Mouse (Mus musculus) right cerebral cortex, postnatal 4 days (tissue): ENCODE measurements around the gene Ppp1r27.
"Not testable (repeated sequence)": the region's sequence is repeated elsewhere in the genome, so short reads cannot be mapped to it uniquely, and the experiment has no call there.

ENCODE experiments used
- DNase-seq: peaks from one replicate; pipeline ENCODE4 v3.0.0-alpha.2; 2022

Gene Ppp1r27

DNA sequence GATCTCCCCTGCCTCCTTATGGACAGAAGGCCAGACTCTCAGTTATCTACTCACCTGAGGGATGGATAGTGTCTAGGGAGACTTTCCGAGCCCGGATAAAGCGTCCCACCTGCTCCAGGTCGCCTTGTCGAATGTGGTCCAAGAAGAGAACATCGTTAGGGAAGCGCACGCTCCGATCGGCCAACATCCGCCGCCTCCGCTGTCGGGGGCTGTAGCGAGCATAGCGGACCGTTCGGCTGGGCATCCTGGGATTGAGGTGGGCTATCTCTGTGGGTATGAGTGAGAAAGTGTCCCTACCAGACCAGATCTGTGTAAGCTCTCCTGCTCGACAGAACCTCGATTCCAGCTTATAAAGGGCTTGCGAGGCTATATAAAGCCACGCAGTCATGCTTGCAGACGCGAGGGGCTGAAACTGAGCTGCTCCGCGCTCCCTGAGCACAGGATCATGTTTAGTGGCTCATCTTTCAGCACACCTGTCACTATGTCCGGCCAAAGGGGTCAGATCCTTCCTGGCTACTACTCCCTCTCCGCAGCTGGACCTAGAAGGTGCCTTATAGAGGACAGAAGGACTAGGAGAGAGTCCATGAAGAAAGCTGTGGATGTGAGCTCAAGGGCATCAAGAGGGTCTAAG lies at the start of gene Ppp1r27:
Gene Ppp1r27, minus strand, starts transcription at position 323 of the 631 bp plus-strand sequence.
- no peak for DNase-seq

DNA sequence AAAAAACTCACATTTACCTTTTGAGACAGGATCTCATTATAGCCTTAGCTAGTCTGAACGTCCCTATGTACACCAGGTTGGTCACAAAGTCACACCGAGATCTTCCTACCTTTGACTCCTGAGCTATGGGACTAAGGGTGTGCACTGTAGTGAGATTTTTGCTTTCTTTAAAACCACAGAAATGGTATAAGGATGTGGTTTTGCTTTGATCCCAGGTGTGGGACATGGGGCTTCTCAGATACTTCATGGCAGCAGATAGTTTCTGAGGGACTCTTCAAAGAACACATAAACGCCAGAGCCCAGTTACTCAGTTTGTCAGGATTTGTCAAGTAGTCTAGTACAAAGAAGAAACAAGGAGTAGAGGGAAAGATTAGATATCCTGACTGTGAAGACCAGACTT lies 49.8 kb upstream of the Ppp1r27 start:
- DNase-seq, result no peak

DNA sequence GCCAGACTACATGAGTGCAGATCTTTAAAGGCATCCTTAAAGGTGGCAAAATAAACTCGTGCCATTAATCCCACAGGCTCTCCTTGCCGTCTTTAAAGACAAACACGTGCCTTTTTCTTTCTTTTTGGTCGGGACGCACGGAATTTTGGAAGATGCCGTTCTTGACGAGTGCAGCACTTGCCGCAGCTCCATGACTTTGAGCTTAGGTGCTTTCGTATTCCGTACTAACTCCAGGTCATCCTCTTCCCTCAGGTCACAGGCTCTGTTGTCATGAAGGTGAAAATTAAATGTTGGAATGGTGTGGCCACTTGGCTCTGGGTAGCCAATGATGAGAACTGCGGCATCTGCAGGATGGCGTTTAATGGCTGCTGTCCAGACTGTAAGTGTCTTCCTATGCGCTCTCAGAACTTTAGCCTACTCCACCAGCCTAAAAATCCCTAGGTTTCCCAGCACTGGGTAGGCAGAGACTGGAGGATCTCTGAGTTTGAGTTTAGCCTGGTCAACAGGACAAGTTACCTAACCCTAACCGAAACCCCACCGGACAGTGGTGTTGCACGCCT lies 48.1 kb upstream of the Ppp1r27 start:
- no peak for DNase-seq

DNA sequence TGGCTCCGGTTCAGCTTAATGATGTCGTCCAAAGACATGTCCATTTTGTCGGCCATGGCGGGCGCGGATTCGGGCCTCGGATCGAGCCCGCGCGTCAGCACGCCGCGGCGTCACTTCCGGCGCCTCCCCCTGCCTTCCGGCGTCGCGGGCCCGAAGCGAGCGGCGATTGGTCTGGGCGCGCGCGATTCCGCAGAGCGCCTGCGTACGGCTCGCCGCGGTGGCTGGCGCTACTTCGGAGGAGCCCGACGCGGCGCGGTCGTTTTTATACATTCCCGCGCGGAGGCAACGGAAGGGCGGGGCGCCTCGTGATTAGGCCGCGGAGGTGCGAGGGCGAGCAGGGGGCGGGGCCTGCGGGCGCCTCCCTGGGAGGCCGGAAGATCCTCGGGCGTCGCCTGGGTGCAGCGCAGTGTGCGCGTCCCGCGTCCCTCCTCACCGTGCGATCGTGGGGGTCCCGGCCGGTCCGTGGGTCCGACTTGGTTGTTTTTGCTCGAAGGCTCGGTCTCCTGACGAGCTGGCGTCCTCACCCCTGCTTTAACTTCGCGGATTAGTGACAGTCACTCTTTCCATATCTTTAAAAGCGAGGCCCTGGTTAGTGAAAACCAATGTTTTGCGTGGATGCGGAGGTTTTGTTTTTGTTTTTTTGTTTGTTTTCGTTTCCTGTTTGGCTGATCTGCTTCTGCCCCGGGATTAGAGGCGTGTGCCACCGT lies 47.5 kb upstream of the Ppp1r27 start, which contains the start of the genes Alyref and Anapc11:
Gene Alyref, minus strand, starts transcription at position 83 of the 707 bp plus-strand sequence.
Gene Anapc11, plus strand, starts transcription at position 139 of the 707 bp plus-strand sequence.
- peak; percentile 90 for DNase-seq

DNA sequence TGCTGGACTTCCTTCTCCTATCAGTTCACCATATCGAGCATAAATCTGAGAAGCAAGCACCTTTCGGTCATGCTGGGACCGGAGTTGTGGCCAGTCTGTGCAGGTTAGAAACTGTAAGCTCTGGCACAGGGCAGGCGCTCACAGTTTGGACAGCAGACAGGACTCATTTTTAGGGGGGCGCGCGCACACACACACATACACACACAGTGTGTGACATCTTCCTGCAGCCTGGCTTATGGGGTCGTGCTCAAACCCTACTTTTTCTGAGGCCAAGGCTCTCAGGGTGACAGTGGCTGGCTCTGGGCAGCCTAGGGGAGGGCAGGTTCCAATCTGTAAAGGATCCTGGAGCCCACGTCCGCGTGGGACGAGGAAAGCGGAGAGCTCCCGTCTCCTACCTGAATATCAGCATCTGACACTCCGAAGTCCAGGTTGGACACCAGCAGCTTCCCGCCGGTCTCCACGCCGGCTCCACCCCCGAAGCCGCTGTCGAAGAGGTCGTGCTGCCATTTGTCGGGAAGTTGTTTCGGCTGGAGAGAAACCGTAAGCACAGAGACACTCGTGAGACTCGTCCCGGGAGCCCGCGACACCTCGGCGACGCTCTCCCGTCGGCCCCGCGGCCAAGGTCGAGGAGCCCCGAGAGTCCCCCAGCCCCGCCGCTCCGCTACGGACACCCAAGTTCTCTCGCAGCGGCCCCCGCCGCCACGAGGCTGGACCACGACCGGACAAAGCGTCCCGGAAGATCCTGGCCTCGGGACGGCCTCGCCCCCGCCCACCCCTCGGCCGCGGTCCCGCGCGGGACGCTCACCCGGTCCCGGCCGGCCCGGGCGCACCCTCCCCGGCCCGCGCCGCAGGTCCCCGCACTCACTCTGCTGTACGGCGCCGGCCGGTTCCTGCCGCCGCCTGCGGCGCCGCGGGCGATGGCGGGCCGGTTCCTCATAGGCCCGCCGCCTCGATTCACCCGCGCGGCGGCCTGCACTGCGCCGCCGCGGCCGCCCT lies 46.6 kb upstream of the Ppp1r27 start:
- no peak for DNase-seq

DNA sequence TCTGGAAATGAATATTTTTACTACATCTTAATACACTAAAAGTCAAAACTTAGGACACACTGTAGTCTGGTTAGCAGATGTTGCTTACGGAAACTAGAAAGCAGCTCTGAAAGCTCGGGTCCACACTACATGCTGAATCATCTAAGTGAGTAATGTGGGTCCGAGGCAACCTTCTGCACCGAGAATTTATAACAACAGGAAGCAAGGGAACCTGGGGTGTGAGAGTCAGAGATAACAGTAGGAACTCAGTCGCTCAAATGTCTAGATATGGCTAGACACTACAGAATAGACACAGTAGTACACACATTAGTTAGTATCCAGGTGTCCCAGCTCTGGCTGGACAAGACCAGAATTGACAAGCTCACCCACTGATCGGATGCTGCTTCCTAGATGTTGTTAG lies 37.6 kb upstream of the Ppp1r27 start:
- no peak for DNase-seq

DNA sequence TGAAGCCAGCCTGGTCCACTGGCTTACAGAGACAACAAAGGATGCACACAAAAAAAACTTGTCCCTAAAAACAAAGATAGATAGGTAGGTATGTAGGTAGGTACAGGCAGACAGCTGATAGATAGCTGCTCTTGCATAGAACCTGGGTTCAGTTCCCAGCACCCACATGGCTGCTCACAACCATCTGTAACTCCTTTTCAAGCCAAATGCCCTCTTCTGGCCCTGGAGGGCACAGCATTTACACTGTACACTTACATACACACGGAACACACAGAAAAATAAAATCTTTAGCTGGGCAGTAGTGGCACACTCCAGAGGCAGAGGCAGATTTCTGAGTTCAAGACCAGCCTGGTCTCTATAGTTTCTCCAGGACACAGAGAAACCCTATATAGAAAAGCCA lies 33.0 kb upstream of the Ppp1r27 start:
- DNase-seq, result no peak

DNA sequence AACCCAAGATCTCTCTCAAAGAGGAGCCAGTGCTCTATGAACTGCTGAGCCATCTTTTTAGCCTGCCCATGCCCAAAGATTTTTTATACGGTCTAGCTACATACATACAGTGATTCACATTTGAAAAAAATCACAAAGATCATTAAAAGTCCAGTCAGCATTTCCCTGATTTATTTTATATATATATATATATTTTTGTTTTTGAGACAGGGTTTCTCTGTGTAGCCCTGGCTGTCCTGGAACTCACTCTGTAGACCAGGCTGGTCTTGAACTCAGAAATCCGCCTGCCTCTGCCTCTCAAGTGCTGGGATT lies 32.0 kb upstream of the Ppp1r27 start:
- DNase-seq, result not testable (repeated sequence)

DNA sequence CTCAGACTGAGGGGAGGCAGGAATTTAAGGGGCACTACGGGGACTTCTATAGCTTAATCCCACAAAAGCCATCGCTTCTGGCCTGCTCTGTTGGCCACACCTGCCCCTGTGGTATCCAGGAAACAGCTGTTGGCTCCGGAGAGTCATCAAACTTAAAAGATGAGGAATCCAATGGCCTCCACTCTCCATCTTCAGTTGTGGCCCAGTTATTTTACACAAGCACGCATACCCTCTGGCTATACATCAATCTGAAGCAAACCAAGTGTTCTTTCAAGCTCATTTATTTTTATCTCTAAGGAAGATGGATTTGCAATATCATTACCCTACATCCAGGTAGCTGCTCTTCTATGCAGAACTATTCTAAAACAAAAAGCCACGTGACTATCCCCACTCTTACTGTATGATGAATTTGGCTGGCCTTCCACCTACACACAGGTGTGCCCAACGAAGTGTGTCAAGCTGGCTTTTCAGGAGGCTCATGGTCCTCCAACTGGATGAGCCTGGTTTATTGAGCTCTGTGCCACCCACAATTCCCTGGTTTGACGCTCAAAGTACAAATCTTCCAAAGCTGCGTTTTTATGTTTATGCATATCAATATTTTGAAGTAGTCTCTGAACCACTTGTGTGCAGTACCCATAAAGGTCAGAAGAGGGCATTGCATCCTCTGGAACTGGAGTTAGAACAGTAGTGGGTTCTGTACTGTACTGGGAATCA lies 31.5 kb upstream of the Ppp1r27 start:
- DNase-seq, result no peak

DNA sequence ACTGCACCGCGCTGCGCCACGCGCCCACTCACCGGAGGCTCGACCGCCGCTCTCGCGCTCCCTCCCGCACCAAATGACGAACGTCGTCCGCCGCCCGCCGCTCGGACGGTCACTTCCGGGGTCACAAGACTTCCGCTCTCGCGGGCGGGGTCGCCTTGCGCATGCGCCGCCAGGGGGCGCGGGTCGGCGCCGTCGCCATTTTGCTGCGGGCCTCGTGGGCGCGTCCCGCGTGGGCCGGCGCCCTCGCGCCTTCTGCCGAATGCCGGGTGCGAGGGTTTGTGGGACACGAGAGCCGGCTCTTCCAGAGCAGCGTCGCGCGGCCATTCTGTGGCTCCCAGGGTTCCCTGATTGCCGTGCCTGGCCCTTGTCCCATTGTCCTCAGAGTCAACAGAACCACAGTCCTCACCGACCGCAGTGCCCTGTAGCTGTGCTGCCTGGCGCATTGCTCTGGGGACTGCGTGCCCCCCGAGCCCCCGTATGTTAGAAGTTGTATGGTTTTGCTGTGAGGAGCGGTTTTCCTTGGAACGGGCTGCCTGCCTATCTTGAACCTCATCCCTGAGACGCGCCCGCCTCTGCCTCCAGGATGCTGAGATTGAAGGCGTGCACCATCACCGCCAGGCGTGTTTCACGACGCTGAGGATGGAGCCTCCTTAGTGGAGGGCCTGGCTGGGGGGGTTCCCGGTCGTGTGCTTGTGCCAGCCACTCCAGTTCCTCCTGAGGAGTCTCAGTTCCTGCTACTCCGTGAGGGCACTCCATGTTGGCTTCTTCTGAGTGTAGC lies 30.7 kb upstream of the Ppp1r27 start, which contains the start of gene Arhgdia:
Gene Arhgdia, minus strand, starts transcription at position 135 of the 778 bp plus-strand sequence.
- peak; percentile 90 for DNase-seq

DNA sequence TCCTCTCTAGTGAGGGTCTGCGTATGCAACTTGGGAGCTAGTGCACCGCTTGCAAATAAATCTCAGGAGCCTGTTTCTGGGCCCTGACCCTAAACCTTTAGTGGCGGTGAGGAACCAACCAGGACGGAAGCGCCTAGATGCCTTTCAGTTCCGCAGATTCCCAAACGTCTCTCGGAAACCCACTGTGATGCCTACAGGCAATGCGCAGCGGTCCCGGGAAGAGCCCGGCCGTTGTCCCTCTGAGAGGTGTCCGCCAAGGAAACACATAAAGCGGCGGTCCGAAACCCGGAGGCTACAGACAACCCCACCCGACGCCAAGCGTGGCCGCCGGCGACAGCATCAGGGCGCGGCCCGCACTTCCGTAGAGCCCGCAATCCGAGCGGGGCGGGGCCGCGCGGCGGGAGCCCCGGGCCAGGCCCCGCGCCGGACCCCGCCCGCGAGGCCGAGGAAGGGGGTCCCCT lies 30.0 kb upstream of the Ppp1r27 start:
- peak; percentile 42 for DNase-seq

DNA sequence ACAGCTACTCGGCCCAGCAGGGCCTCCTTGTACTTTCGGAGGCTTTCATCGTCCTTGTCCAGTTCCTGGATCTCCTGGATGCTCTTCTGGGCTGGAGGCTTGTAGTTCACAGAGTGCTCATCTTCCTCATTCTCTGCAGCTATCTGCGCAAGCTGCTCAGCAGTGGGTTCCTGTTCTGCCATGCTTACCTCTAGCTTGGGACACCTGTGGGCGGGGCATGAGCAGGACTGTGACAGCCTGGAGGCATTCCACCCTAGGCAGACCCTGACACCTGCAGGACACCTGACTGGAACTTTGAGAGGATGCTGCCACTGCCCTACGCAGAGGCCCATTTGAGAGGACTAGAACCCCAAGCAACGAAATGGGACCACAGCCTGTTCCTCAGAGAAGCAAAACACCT lies 29.3 kb upstream of the Ppp1r27 start:
- no peak for DNase-seq

DNA sequence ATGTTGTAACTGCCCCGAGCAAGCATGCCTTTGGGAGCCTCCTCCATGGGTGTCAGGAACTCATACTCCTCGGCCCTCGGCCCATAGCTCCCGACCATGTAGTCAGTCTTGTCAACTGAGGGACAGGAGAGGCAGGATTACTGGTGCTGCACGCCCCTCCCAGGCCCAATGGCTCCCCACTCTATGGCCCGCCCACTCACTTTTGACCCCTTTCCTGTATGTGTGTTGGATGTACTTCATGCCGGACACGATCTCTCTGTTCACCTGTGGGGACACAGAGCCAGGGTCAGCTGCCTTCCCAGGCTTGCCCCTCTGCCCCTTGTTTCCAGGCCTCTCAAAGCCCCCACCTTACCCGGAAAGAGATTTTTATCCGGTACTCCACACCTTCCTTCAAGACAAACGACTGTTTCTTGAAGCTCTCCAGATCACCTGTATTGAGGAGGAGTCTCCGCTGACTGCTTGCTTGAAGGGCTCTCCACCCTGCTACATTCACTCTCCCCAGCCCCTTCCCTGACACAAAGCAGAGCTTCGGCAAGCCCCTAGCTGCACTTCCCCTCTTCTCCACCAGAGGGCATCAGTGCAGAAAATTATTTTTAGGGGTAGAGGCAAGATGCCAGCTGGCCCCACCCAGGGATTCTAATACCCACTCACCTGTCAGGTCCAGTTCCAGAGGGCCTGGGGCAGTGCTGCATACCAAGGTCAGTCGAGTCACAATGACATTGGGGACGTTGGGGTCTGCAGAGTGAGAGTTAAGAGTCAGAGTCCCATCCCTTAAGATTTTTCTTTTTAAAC lies 28.6 kb upstream of the Ppp1r27 start:
- DNase-seq, result peak; percentile 83

DNA sequence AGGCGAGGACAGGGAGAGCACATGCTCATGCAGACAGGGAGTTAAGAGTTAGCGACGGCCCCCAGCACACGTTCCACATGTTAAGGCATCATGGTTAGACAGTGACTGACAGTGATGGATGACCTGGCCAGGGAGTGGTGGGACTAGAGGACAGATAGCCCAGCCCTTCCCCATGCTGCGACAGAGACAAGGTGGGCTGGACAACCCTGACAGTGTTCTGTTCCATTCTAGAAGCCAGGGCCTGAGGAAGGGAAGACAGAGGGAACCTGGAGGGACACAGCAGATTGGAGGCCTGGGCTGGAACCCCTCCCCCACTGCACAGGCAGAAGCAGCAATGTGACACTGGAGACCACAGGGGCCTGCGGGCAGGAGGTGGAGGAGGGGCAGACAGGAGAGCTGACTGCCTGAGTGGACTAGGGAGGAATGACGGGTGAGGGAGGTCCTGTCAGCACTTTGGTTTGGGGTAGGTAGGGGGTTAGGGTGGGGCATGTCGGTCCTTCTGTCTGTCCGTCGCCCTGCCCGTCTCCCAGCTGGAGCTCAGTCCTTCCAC lies 27.8 kb upstream of the Ppp1r27 start:
- DNase-seq, result no peak

DNA sequence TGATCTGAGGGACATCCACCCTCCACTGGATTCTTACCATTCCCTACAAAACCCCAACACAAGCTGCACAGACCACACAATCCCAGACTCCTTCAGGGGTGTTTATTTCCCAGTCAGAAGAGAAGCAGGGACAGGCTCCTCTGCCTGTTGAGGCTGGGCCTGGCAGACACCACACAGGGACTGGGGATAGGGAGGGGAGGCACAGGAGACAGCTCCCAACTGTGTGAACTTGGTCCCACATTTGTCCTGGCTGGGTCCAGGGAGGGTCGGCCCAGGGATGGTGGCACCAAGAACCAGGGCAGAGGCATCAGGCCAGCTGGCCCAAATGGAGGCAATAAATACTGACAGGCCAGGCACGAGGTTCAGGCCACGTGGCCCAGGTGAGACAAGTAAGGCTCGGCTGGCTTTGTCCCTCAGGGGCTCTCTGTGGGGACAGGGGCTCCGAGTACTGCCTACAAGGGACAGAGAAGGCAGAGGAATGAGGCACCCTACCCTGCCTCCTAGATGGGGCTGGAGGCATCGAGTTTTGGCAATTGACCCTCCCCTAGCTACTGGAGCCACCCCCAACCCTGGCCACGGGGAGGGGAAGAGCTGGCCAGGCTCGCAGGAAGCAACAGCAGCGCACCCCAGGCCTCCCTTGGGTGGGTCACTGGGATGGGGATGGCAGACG lies 27.2 kb upstream of the Ppp1r27 start:
- DNase-seq, result no peak

DNA sequence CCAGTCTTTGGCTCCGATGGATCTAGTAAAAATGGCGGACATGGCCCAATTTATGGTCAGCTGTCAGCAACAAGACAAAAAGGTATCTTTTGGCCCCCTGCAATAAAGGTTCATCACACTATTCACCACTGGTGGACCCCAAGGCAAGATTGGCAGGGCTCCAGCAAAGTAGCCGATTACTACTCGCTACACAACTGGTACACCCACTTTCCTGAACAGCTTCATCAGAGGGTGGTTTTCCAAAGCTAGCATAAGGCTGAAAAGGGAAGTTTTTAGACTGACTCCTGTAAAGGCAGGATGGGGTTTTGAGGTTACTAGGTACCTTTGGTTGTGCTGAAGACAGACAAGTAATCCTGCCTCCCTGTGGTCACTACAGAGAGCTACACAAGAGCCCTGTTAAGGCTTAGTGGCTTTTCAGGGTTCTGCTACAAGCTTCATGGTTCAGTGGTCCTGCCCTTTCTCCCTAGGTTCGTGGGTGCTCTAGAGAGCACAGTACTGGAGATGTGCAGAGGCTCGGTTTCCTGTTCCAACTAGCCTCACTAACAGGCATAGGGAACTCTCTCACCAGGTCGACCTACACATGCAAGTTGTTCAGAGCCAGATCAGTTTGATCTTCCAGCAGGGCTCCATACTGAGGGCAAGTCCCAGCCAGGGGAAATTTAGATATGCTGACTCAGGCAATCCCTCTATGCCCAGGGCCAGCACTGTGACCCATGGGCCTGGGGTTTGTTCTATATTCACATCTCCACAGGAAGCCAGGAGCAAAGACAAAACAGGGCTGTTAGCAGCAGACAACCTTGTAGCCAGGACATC lies 26.5 kb upstream of the Ppp1r27 start:
- peak; percentile 42 for DNase-seq

DNA sequence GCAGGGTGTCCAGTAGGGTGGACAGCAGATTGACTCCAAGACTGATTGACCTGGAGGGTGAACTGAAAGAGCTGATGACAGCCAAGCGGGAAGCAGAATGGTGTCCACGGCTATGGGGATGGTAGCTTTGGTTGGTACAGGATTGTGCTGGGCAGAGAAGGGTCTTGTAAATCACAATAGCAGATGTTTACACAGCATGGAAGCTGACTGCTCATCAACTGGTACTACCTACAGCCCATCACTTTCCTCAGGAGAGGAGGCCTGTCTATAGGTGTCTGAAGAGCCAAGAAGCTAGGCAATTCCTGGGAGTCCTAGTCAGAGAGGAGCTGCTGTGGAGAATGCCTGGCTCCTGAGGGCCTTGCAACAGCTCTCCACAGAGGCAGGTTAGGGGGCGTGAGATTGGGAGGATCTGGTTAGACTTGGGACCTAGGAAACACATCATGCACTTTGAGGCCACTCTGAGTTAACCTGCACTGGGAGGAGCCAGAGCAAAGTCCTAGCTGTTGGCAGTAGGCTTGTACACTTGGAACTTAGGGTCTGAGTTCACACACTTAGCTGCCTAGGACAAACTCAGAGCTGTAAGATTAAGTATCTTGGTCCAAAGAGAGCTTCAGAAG lies 25.5 kb upstream of the Ppp1r27 start:
- no peak for DNase-seq

DNA sequence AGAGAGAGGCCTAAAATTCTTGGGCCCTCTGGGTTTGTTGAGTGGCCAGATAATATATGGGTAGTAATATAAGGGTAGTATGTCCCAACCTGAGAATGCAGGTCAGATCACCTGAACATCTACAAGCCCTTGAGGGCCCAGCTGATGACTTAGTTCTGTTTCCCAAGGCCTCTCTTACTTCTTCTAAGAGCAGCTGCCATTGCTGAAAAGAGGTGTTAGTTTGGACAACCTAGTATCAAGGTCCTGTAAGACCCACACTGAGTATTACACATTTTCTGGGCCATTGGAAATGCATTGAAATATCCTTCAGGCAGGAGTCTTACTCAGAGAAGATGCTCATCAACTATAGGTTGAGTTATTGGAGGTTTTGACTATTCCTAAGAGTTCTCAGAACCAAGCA lies 25.0 kb upstream of the Ppp1r27 start:
- DNase-seq, result no peak
